Comparison of ENCODE assay signal across 17 mouse cellular contexts in the genomic region with DNA sequence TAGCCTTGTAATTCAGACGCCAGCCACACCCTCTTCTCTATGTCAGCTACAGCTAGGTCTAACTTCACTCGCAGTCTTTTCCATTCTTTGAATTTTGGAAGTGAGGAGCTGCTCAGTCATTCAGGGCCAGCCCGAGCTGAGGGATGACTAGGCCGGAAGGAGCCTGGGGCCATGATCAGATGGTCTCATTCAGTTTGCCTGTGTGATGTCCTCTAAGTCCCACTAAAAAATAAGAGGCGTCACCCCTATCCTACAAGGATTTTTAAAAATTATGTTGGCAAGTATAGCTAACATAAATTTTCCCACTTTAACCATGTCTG. TPM values are rescaled to one million over a fixed set of nuclear protein-coding genes. Genes with fewer than 3 reads are reported as not detected.
DNase-seq lines count a peak whose midpoint lies in the region; ATAC-seq and TF ChIP-seq lines count a peak whose summit lies in the region.
"Had no signal": no experiment of that assay in that cellular context is flagged by ENCODE, and none has a peak within 500 bp of the region (broad histone marks: within the 10 kb centered on the region; RNA-seq: fewer than 3 reads in every experiment).

No protein-coding gene starts in this region.

- peak overlapping the region; percentile 88 for H3K27ac ChIP-seq in forebrain, embryonic 12.5 days
- peak overlapping the region; percentile 91 for H3K27ac ChIP-seq in forebrain, embryonic 15.5 days (replicated peaks)
- peak overlapping the region; percentile 74 for H3K27ac ChIP-seq in hindbrain, embryonic 16.5 days (ENCODE audit: low read depth, low read length)
- peak overlapping the region; percentile 86 for H3K27ac ChIP-seq in midbrain, postnatal 0 days (ENCODE audit: low read depth, low read length)
- H3K27ac ChIP-seq: intestine, embryonic 15.5 days; kidney, postnatal 0 days had no signal

- peaks cover 15% of the 10 kb centered on the region for H3K36me3 ChIP-seq in forebrain, embryonic 12.5 days (replicated peaks)
- peaks cover 8% of the 10 kb centered on the region for H3K36me3 ChIP-seq in forebrain, embryonic 15.5 days
- H3K36me3 ChIP-seq in hindbrain, embryonic 16.5 days (ENCODE audit: control insufficient read depth, insufficient read depth, low read length) = 0 out of 2 replicates have a peak, but pooled peaks cover 2% of the 10 kb centered on the region
- H3K36me3 ChIP-seq in midbrain, postnatal 0 days (ENCODE audit: insufficient read depth, low read length) = 0 out of 2 replicates have a peak, but pooled peaks cover 2% of the 10 kb centered on the region
- H3K36me3 ChIP-seq: intestine, embryonic 15.5 days had no signal

- H3K27me3 ChIP-seq in forebrain, embryonic 12.5 days = no peaks in the 10 kb centered on the region
- no peaks in the 10 kb centered on the region for H3K27me3 ChIP-seq in forebrain, embryonic 15.5 days
- no peaks in the 10 kb centered on the region for H3K27me3 ChIP-seq in hindbrain, embryonic 16.5 days (replicated peaks; ENCODE audit: control insufficient read depth, insufficient read depth, low read length)
- H3K27me3 ChIP-seq in midbrain, postnatal 0 days (ENCODE audit: insufficient read depth, low read length) = no peaks in the 10 kb centered on the region
- H3K27me3 ChIP-seq: intestine, embryonic 15.5 days had no signal

- TF ChIP-seq CTCF in midbrain, postnatal 0 days (IDR thresholded peaks at IDR 0.05) = no peak

- WGBS in forebrain, embryonic 12.5 days = 55% methylated on average over 5 of the region's 5 CpGs
- WGBS in forebrain, embryonic 15.5 days = 45% methylated on average over 5 of the region's 5 CpGs
- WGBS in hindbrain, embryonic 16.5 days = 20% methylated on average over 5 of the region's 5 CpGs
- WGBS in midbrain, postnatal 0 days = 14% methylated on average over 5 of the region's 5 CpGs

- no peak for DNase-seq in midbrain, postnatal 0 days (ENCODE audit: low spot score)
- DNase-seq in kidney, adult 8-10 months = no peak
- no peak for DNase-seq in right cerebral cortex, adult 18-20 months
- DNase-seq: cerebellum, adult 9-10 months; gastrocnemius, postnatal 10 days; heart, postnatal 10 days; thymus, postnatal 14 days had no signal

- peak overlapping the region; percentile 33; the same call in 1 of the 2 replicates for H3K9ac ChIP-seq in forebrain, embryonic 12.5 days
- peak overlapping the region; percentile 22; the same call in 1 of the 2 replicates for H3K9ac ChIP-seq in forebrain, embryonic 15.5 days (replicated peaks)
- peak overlapping the region; percentile 32; the same call in 1 of the 2 replicates for H3K9ac ChIP-seq in hindbrain, embryonic 16.5 days (ENCODE audit: low read depth, low read length)
- H3K9ac ChIP-seq in midbrain, postnatal 0 days (replicated peaks; ENCODE audit: low read length, poor library complexity, severe bottlenecking) = no peak overlapping the region
- H3K9ac ChIP-seq: intestine, embryonic 15.5 days had no signal

- H3K4me3 ChIP-seq in forebrain, embryonic 12.5 days (replicated peaks) = no peak overlapping the region
- H3K4me3 ChIP-seq in forebrain, embryonic 15.5 days = no peak overlapping the region
- H3K4me3 ChIP-seq in hindbrain, embryonic 16.5 days (ENCODE audit: low read length) = no peak overlapping the region
- H3K4me3 ChIP-seq in midbrain, postnatal 0 days (ENCODE audit: low read depth, low read length) = no peak overlapping the region
- H3K4me3 ChIP-seq: intestine, embryonic 15.5 days had no signal

- no peak overlapping the region for H3K4me2 ChIP-seq in forebrain, embryonic 12.5 days
- peak overlapping the region; percentile 16 for H3K4me2 ChIP-seq in forebrain, embryonic 15.5 days (replicated peaks)
- H3K4me2 ChIP-seq in hindbrain, embryonic 16.5 days (ENCODE audit: low read length) = peak overlapping the region; percentile 9; the same call in 1 of the 2 replicates
- H3K4me2 ChIP-seq in midbrain, postnatal 0 days (ENCODE audit: low read depth, low read length, poor library complexity, severe bottlenecking) = 0 out of 2 replicates have a peak overlapping the region, but pooled peaks have one; percentile 16
- H3K4me2 ChIP-seq: intestine, embryonic 15.5 days had no signal

- H3K4me1 ChIP-seq in forebrain, embryonic 12.5 days = peaks cover 56% of the 10 kb centered on the region
- H3K4me1 ChIP-seq in forebrain, embryonic 15.5 days = peaks cover 64% of the 10 kb centered on the region
- peaks cover 45% of the 10 kb centered on the region for H3K4me1 ChIP-seq in hindbrain, embryonic 16.5 days (ENCODE audit: control insufficient read depth, insufficient read depth, low read depth, low read length)
- H3K4me1 ChIP-seq in midbrain, postnatal 0 days (ENCODE audit: insufficient read depth, low read length) = peaks cover 21% of the 10 kb centered on the region

- H3K9me3 ChIP-seq in forebrain, embryonic 12.5 days = no peaks in the 10 kb centered on the region
- H3K9me3 ChIP-seq in forebrain, embryonic 15.5 days = no peaks in the 10 kb centered on the region
- no peaks in the 10 kb centered on the region for H3K9me3 ChIP-seq in hindbrain, embryonic 16.5 days (ENCODE audit: control insufficient read depth, low read length)
- no peaks in the 10 kb centered on the region for H3K9me3 ChIP-seq in midbrain, postnatal 0 days (ENCODE audit: low read length)
- H3K9me3 ChIP-seq: intestine, embryonic 15.5 days had no signal

- ATAC-seq in forebrain, embryonic 12.5 days (ENCODE audit: low FRiP score) = peak; percentile 59
- no peak; the same call in 1 of the 2 replicates for ATAC-seq in forebrain, embryonic 15.5 days (replicated peaks)
- no peak; the same call in 1 of the 2 replicates for ATAC-seq in hindbrain, embryonic 16.5 days
- ATAC-seq in midbrain, postnatal 0 days (ENCODE audit: low FRiP score) = peak; percentile 67; the same call in 1 of the 2 replicates
- ATAC-seq in activated CD4-positive, CD25-positive, alpha-beta regulatory T cell, adult 4 months = no peak
- ATAC-seq: CD4-positive, CD25-positive, alpha-beta regulatory T cell, adult 4 months; intestine, embryonic 15.5 days had no signal

RNA-seq across cellular contexts. Expression of a gene that starts 51.0 kb away (rescaled TPM):
- 58.4 and 60.5 TPM in 2 replicates for polyA plus RNA-seq in forebrain, embryonic 12.5 days (2016; fragmentation: Nextera tagmentation; extraction: Ambion mirVana)
- 101 and 110 TPM in 2 replicates for polyA plus RNA-seq in forebrain, embryonic 15.5 days (2015; fragmentation: Nextera tagmentation; extraction: Ambion mirVana)
- polyA plus RNA-seq in hindbrain, embryonic 16.5 days (2015; fragmentation: Nextera tagmentation; extraction: Ambion mirVana) = 151 and 153 TPM in 2 replicates
- total RNA-seq in midbrain, postnatal 0 days (2014; rRNA removed) = 105 and 112 TPM in 2 replicates
- 172 and 175 TPM in 2 replicates for polyA plus RNA-seq in midbrain, postnatal 0 days (2015; fragmentation: Nextera tagmentation; extraction: Ambion mirVana)
- 1 to 10 TPM; 2.5 to 2.7 TPM for polyA plus RNA-seq in activated CD4-positive, CD25-positive, alpha-beta regulatory T cell, adult 4 months (2017; shearing (Covaris generic))

RNA-seq across cellular contexts. Expression of a gene that starts 52.1 kb away (rescaled TPM):
- 109 and 134 TPM in 2 replicates for polyA plus RNA-seq in forebrain, embryonic 12.5 days (2016; fragmentation: Nextera tagmentation; extraction: Ambion mirVana)
- 216 and 226 TPM in 2 replicates for polyA plus RNA-seq in forebrain, embryonic 15.5 days (2015; fragmentation: Nextera tagmentation; extraction: Ambion mirVana)
- 200 and 274 TPM in 2 replicates for polyA plus RNA-seq in hindbrain, embryonic 16.5 days (2015; fragmentation: Nextera tagmentation; extraction: Ambion mirVana)
- 334 and 374 TPM in 2 replicates for total RNA-seq in midbrain, postnatal 0 days (2014; rRNA removed)
- polyA plus RNA-seq in midbrain, postnatal 0 days (2015; fragmentation: Nextera tagmentation; extraction: Ambion mirVana) = 232 and 234 TPM in 2 replicates
- polyA plus RNA-seq in activated CD4-positive, CD25-positive, alpha-beta regulatory T cell, adult 4 months (2017; shearing (Covaris generic)) = not detected
- total RNA-seq: liver, adult 2 months; megakaryocyte, adult 5-6 weeks; MEL had no signal
- polyA plus RNA-seq: CD4-positive, CD25-positive, alpha-beta regulatory T cell, adult 4 months had no signal

Comparison
In these comparisons a context has a peak if more than half of its experiments do, and no peak if none do; other contexts are left out.
1. ATAC-seq: peak in forebrain, embryonic 12.5 days (single experiment) and midbrain, postnatal 0 days (single experiment); none in forebrain, embryonic 15.5 days (single experiment), hindbrain, embryonic 16.5 days (single experiment) and activated CD4-positive, CD25-positive, alpha-beta regulatory T cell, adult 4 months (single experiment).
2. RNA of a gene that starts 51.0 kb away (polyA plus RNA-seq): 172 to 175 TPM in midbrain, postnatal 0 days, 151 to 153 TPM in hindbrain, embryonic 16.5 days, 101 to 110 TPM in forebrain, embryonic 15.5 days and 58.4 to 60.5 TPM in forebrain, embryonic 12.5 days; 2.5 to 2.7 TPM in activated CD4-positive, CD25-positive, alpha-beta regulatory T cell, adult 4 months; every median in the first group is over 10 times any median in the second.
3. RNA of a gene that starts 52.1 kb away (polyA plus RNA-seq): 232 to 234 TPM in midbrain, postnatal 0 days, 216 to 226 TPM in forebrain, embryonic 15.5 days, 200 to 274 TPM in hindbrain, embryonic 16.5 days and 109 to 134 TPM in forebrain, embryonic 12.5 days; not detected in activated CD4-positive, CD25-positive, alpha-beta regulatory T cell, adult 4 months; every median in the first group is over 100 times any median in the second.
4. Peak in every context shown above with its lines, with median percentiles within 50 percentile points of each other: H3K27ac ChIP-seq.